Mouse (Mus musculus) urinary bladder, postnatal 4 days (tissue): ENCODE data around the gene Gse1.

Experiments used
- DNase-seq, 2 experiments: peaks; one replicate each; pipeline ENCODE4 v3.0.0; 2021 to 2022; ENCODE audit warnings: low spot score in 2 of 2

The Gse1 gene

GRCm38 (mm10) chr8:120375170-120375569 lies 146.9 kb downstream of the Gse1 start:
- no peak for DNase-seq

- DNase-seq, result no peak
These were observed 148.0 kb downstream of the Gse1 start for GRCm38 (mm10) chr8:120376215-120376614.

- DNase-seq, result no peak
These were observed 148.9 kb downstream of the Gse1 start for GRCm38 (mm10) chr8:120376847-120377802.

- no peak for DNase-seq
These were observed 149.5 kb downstream of the Gse1 start for GRCm38 (mm10) chr8:120377803-120378189.

GRCm38 (mm10) chr8:120378306-120378705 lies 150.1 kb downstream of the Gse1 start:
- peak in 1 of 2 experiments; percentile 55 for DNase-seq

GRCm38 (mm10) chr8:120379015-120379414 lies 150.8 kb downstream of the Gse1 start:
- no peak for DNase-seq

- DNase-seq, result no peak
These were observed 153.6 kb downstream of the Gse1 start for GRCm38 (mm10) chr8:120381865-120382264.

- DNase-seq, result peak; percentile 82 to 86
These were observed 154.4 kb downstream of the Gse1 start for GRCm38 (mm10) chr8:120382436-120383203.

GRCm38 (mm10) chr8:120383204-120383560 lies 154.9 kb downstream of the Gse1 start:
- no peak for DNase-seq

GRCm38 (mm10) chr8:120383713-120384112 lies 155.5 kb downstream of the Gse1 start:
- DNase-seq, result no peak

- no peak for DNase-seq
These were observed 156.5 kb downstream of the Gse1 start for GRCm38 (mm10) chr8:120384745-120385144.

GRCm38 (mm10) chr8:120388246-120388645 lies 160.0 kb downstream of the Gse1 start:
- no peak for DNase-seq

GRCm38 (mm10) chr8:120390598-120390997 lies 162.3 kb downstream of the Gse1 start:
- DNase-seq, result no peak

- no peak for DNase-seq
These were observed 163.6 kb downstream of the Gse1 start for GRCm38 (mm10) chr8:120391856-120392255.

GRCm38 (mm10) chr8:120393085-120393484 lies 164.8 kb downstream of the Gse1 start:
- no peak for DNase-seq

- no peak for DNase-seq
These were observed 165.6 kb downstream of the Gse1 start for GRCm38 (mm10) chr8:120393871-120394275.

GRCm38 (mm10) chr8:120395892-120396291 lies 167.6 kb downstream of the Gse1 start:
- DNase-seq, result no peak

GRCm38 (mm10) chr8:120396756-120397155 lies 168.5 kb downstream of the Gse1 start:
- DNase-seq, result no peak

GRCm38 (mm10) chr8:120397444-120398411 lies 169.5 kb downstream of the Gse1 start:
- DNase-seq, result no peak

GRCm38 (mm10) chr8:120399212-120399934 lies 171.1 kb downstream of the Gse1 start:
- no peak for DNase-seq

GRCm38 (mm10) chr8:120401216-120401615 lies 173.0 kb downstream of the Gse1 start:
- DNase-seq, result no peak
